Mouse (Mus musculus): Measurements from ENCODE around the gene Gm17359.
A peak's percentile ranks its signal among the peaks of the same experiment; 100 is the strongest.

Gm17359 gene

GRCm38 (mm10) chr3:79336044-79336766 is at the start of gene Gm17359:
Gene Gm17359, plus strand, starts transcription at chr3:79336661.
- DNase-seq (ENCODE audit: low read depth, low spot score) = no peak

- DNase-seq (ENCODE audit: low read depth, low spot score) = peak; percentile 84
Measured at GRCm38 (mm10) chr3:79287108-79287576, 49.3 kb upstream of the Gm17359 start.

GRCm38 (mm10) chr3:79287699-79288458 is 48.6 kb upstream of the Gm17359 start:
- DNase-seq (ENCODE audit: low read depth, low spot score) = no peak

- DNase-seq (ENCODE audit: low read depth, low spot score) = no peak
Measured at GRCm38 (mm10) chr3:79289050-79289449, 47.4 kb upstream of the Gm17359 start.

GRCm38 (mm10) chr3:79293023-79293422 is 43.4 kb upstream of the Gm17359 start:
- no peak for DNase-seq (ENCODE audit: low read depth, low spot score)

- no peak for DNase-seq (ENCODE audit: low read depth, low spot score)
Measured at GRCm38 (mm10) chr3:79294701-79295100, 41.8 kb upstream of the Gm17359 start.

- no peak for DNase-seq (ENCODE audit: low read depth, low spot score)
Measured at GRCm38 (mm10) chr3:79296049-79296448, 40.4 kb upstream of the Gm17359 start.

GRCm38 (mm10) chr3:79296586-79296985 is 39.9 kb upstream of the Gm17359 start:
- no peak for DNase-seq (ENCODE audit: low read depth, low spot score)

GRCm38 (mm10) chr3:79297281-79297680 is 39.2 kb upstream of the Gm17359 start:
- no peak for DNase-seq (ENCODE audit: low read depth, low spot score)

GRCm38 (mm10) chr3:79299401-79299800 is 37.1 kb upstream of the Gm17359 start:
- no peak for DNase-seq (ENCODE audit: low read depth, low spot score)

- DNase-seq (ENCODE audit: low read depth, low spot score) = no peak
Measured at GRCm38 (mm10) chr3:79308605-79309004, 27.9 kb upstream of the Gm17359 start.

- no peak for DNase-seq (ENCODE audit: low read depth, low spot score)
Measured at GRCm38 (mm10) chr3:79310184-79310583, 26.3 kb upstream of the Gm17359 start.

GRCm38 (mm10) chr3:79311895-79312294 is 24.6 kb upstream of the Gm17359 start:
- DNase-seq (ENCODE audit: low read depth, low spot score) = no peak

GRCm38 (mm10) chr3:79314006-79314698 is 22.3 kb upstream of the Gm17359 start:
- DNase-seq (ENCODE audit: low read depth, low spot score) = peak; percentile 73

GRCm38 (mm10) chr3:79324697-79325526 is 11.5 kb upstream of the Gm17359 start:
- DNase-seq (ENCODE audit: low read depth, low spot score) = no peak

- DNase-seq (ENCODE audit: low read depth, low spot score) = no peak
Measured at GRCm38 (mm10) chr3:79329691-79330315, 6.7 kb upstream of the Gm17359 start.

- no peak for DNase-seq (ENCODE audit: low read depth, low spot score)
Measured at GRCm38 (mm10) chr3:79333051-79333450, 3.4 kb upstream of the Gm17359 start.

GRCm38 (mm10) chr3:79333643-79334200 is 2.7 kb upstream of the Gm17359 start:
- no peak for DNase-seq (ENCODE audit: low read depth, low spot score)

GRCm38 (mm10) chr3:79340737-79341136 is 4.3 kb downstream of the Gm17359 start:
- DNase-seq (ENCODE audit: low read depth, low spot score) = no peak

- DNase-seq (ENCODE audit: low read depth, low spot score) = no peak
Measured at GRCm38 (mm10) chr3:79342961-79343735, 6.7 kb downstream of the Gm17359 start.

Measured in brain, embryonic 18.5 days (tissue).